Mouse (Mus musculus) right cerebral cortex, postnatal 10 days (tissue): ENCODE measurements at regions not wholly inside any gene's neighbourhood (a gene's known extent, or its start where the extent isn't known, plus 50 kb on each side); places are given as distances from the start of the nearest gene placed in this dataset.
A peak's percentile ranks its signal among the peaks of the same experiment; 100 is the strongest.
"Not testable (repeated sequence)": the region's sequence is repeated elsewhere in the genome, so short reads cannot be mapped to it uniquely, and the experiment has no call there.

Experiments
- DNase-seq, 2 experiments: peaks; one replicate each; pipeline ENCODE4 v3.0.0; 2021; ENCODE audit warnings: low spot score in 2 of 2

GRCm38 (mm10) chr13:4935940-4936339 is 327.0 kb upstream of the Akr1e1 start:
- peak in 1 of 2 experiments; percentile 23 for DNase-seq

GRCm38 (mm10) chr13:4939849-4940248 is 330.9 kb upstream of the Akr1e1 start:
- DNase-seq: no peak

GRCm38 (mm10) chr13:4942490-4942889 is 333.5 kb upstream of the Akr1e1 start:
- DNase-seq: peak; percentile 24 to 40

- no peak for DNase-seq
Measured at GRCm38 (mm10) chr13:4943046-4943445, 334.1 kb upstream of the Akr1e1 start.

GRCm38 (mm10) chr13:4955384-4955783 is 346.4 kb upstream of the Akr1e1 start:
- no peak for DNase-seq

- no peak for DNase-seq
Measured at GRCm38 (mm10) chr13:4964824-4965223, 355.9 kb upstream of the Akr1e1 start.

GRCm38 (mm10) chr13:4970081-4970892 is 361.3 kb upstream of the Akr1e1 start:
- DNase-seq: peak; percentile 26 to 29

GRCm38 (mm10) chr13:4971472-4972067 is 362.6 kb upstream of the Akr1e1 start:
- DNase-seq: no peak

- no peak for DNase-seq
Measured at GRCm38 (mm10) chr13:4992876-4993275, 383.9 kb upstream of the Akr1e1 start.

- DNase-seq: no peak
Measured at GRCm38 (mm10) chr13:5008296-5008695, 399.3 kb upstream of the Akr1e1 start.

- DNase-seq: no peak
Measured at GRCm38 (mm10) chr13:5022439-5022838, 413.5 kb upstream of the Akr1e1 start.

GRCm38 (mm10) chr13:5059859-5060258 is 450.9 kb upstream of the Akr1e1 start:
- DNase-seq: no peak

GRCm38 (mm10) chr13:5060462-5060861 is 451.5 kb upstream of the Akr1e1 start:
- no peak for DNase-seq

- peak in 1 of 2 experiments; percentile 25 for DNase-seq
Measured at GRCm38 (mm10) chr13:5107454-5107853, 498.5 kb upstream of the Akr1e1 start.

- no peak for DNase-seq
Measured at GRCm38 (mm10) chr13:5154911-5155310, 545.9 kb upstream of the Akr1e1 start.

GRCm38 (mm10) chr13:5159765-5160684 is 551.1 kb upstream of the Akr1e1 start:
- DNase-seq: no peak

GRCm38 (mm10) chr13:5166716-5167115 is 557.7 kb upstream of the Akr1e1 start:
- no peak for DNase-seq

GRCm38 (mm10) chr13:5178996-5179395 is 570.0 kb upstream of the Akr1e1 start:
- DNase-seq: no peak

GRCm38 (mm10) chr13:5179552-5179951 is 570.6 kb upstream of the Akr1e1 start:
- no peak for DNase-seq

GRCm38 (mm10) chr13:5185237-5185800 is 576.3 kb upstream of the Akr1e1 start:
- not testable (repeated sequence) for DNase-seq

GRCm38 (mm10) chr13:5202736-5203135 is 593.8 kb upstream of the Akr1e1 start:
- no peak for DNase-seq

- no peak for DNase-seq
Measured at GRCm38 (mm10) chr13:5204143-5204542, 595.2 kb upstream of the Akr1e1 start.
